Mouse (Mus musculus) forebrain, embryonic 12.5 days (tissue): ENCODE results near the gene Prkch. TPM values are rescaled to one million over a fixed set of nuclear protein-coding genes. Genes with fewer than 3 reads are reported as not detected.

ENCODE experiments used
- ATAC-seq: fragments of 200-750 bp; cut with Nextera tagmentation; 2 replicates; pipeline ENCODE4 v1.8.0; 2017; ENCODE audit warnings: moderate TSS enrichment; ENCODE audit not compliant: low FRiP score
- H3K27ac ChIP-seq: fragments of 300-500 bp; sonication (generic); 2 replicates; pipeline ENCODE4 v1.5.1; 2016; ENCODE audit warnings: mild to moderate bottlenecking
- H3K27me3 ChIP-seq: fragments of 300-500 bp; sonication (generic); 2 replicates; pipeline ENCODE4 v1.6.1; 2016; ENCODE audit warnings: mild to moderate bottlenecking
- H3K36me3 ChIP-seq: fragments of 300-500 bp; sonication (generic); replicated peaks from 2 replicates; pipeline ENCODE4 v1.6.1; 2016; ENCODE audit warnings: mild to moderate bottlenecking
- H3K4me1 ChIP-seq: fragments of 300-500 bp; sonication (generic); 2 replicates; pipeline ENCODE4 v1.6.1; 2016
- H3K4me2 ChIP-seq: fragments of 300-500 bp; sonication (generic); 2 replicates; pipeline ENCODE4 v1.6.1; 2016; ENCODE audit warnings: mild to moderate bottlenecking, moderate library complexity
- H3K4me3 ChIP-seq: fragments of 300-500 bp; sonication (generic); replicated peaks from 2 replicates; pipeline ENCODE4 v1.5.1; 2016; ENCODE audit warnings: mild to moderate bottlenecking
- H3K9ac ChIP-seq: fragments of 300-500 bp; sonication (generic); 2 replicates; pipeline ENCODE4 v1.6.1; 2016; ENCODE audit warnings: mild to moderate bottlenecking
- H3K9me3 ChIP-seq: fragments of 300-500 bp; sonication (generic); 2 replicates; pipeline ENCODE4 v1.6.1; 2016
- WGBS: fragments of 180-500 bp; shearing (Covaris S2); methylation state at CpG from one replicate; pipeline ENCODE4 v1.1.7; 2016; 5-methylcytosine and 5-hydroxymethylcytosine counted together
- polyA plus RNA-seq: library from polyadenylated mRNA; unstranded; fragments of >200 nt; fragmentation: Nextera tagmentation; extraction: Ambion mirVana; gene quantifications from 2 replicates; pipeline ENCODE4 v1.2.1, GENCODE M21; 2016

Prkch gene
- polyA plus RNA-seq, 1 experiment from 2014 or later: 6.0 TPM

- H3K9ac ChIP-seq: no peak overlapping the region
- H3K27ac ChIP-seq: no peak overlapping the region
- no peak for ATAC-seq
- no peaks in the 10 kb centered on the region for H3K9me3 ChIP-seq
- 73% methylated on average over 12 of the region's 12 CpGs for WGBS
- H3K27me3 ChIP-seq: no peaks in the 10 kb centered on the region
- no peaks in the 10 kb centered on the region for H3K36me3 ChIP-seq
- H3K4me1 ChIP-seq: peaks cover 13% of the 10 kb centered on the region
- H3K4me3 ChIP-seq: no peak overlapping the region
- H3K4me2 ChIP-seq: no peak overlapping the region
Measured at GRCm38 (mm10) chr12:73604762-73605161, 20.2 kb downstream of the Prkch start.

- Histone ChIP-seq H3K4me3 (no peak overlapping the region), H3K27me3 (no peaks in the 10 kb centered on the region), H3K4me2 (no peak overlapping the region), H3K9ac (no peak overlapping the region), H3K36me3 (no peaks in the 10 kb centered on the region), H3K27ac (no peak overlapping the region), H3K4me1 (peaks cover 11% of the 10 kb centered on the region), H3K9me3 (no peaks in the 10 kb centered on the region)
- 78% methylated on average over 4 of the region's 4 CpGs for WGBS
- no peak for ATAC-seq
Measured at GRCm38 (mm10) chr12:73605174-73605573, 20.6 kb downstream of the Prkch start.

- no peak overlapping the region for H3K27ac ChIP-seq
Measured at GRCm38 (mm10) chr12:73607381-73608064, 22.9 kb downstream of the Prkch start.

GRCm38 (mm10) chr12:73608065-73608397, 23.4 kb downstream of the Prkch start:
- no peak overlapping the region for H3K27ac ChIP-seq
- H3K4me2 ChIP-seq: no peak overlapping the region
- no peak overlapping the region for H3K9ac ChIP-seq
- 11% methylated on average over 4 of the region's 4 CpGs for WGBS
- no peaks in the 10 kb centered on the region for H3K9me3 ChIP-seq
- peaks cover 4% of the 10 kb centered on the region for H3K4me1 ChIP-seq
- H3K27me3 ChIP-seq: no peaks in the 10 kb centered on the region
- no peak overlapping the region for H3K4me3 ChIP-seq
- H3K36me3 ChIP-seq: no peaks in the 10 kb centered on the region
- no peak for ATAC-seq

More at GRCm38 (mm10) chr12:73607381-73608064, 22.9 kb downstream of the Prkch start:
- H3K9me3 ChIP-seq: no peaks in the 10 kb centered on the region
- H3K4me2 ChIP-seq: no peak overlapping the region
- peaks cover 4% of the 10 kb centered on the region for H3K4me1 ChIP-seq
- no peaks in the 10 kb centered on the region for H3K27me3 ChIP-seq
- H3K36me3 ChIP-seq: no peaks in the 10 kb centered on the region
- H3K4me3 ChIP-seq: no peak overlapping the region
- ATAC-seq: no peak
- no peak overlapping the region for H3K9ac ChIP-seq
- WGBS: 71% methylated on average over 13 of the region's 13 CpGs

- Histone ChIP-seq H3K36me3 (no peaks in the 10 kb centered on the region), H3K9ac (no peak overlapping the region), H3K27ac (no peak overlapping the region), H3K4me1 (peaks cover 4% of the 10 kb centered on the region), H3K27me3 (no peaks in the 10 kb centered on the region), H3K4me3 (no peak overlapping the region), H3K4me2 (no peak overlapping the region), H3K9me3 (no peaks in the 10 kb centered on the region)
- ATAC-seq: no peak
- WGBS: 84% methylated on average over 3 of the region's 3 CpGs
Measured at GRCm38 (mm10) chr12:73609262-73609661, 24.7 kb downstream of the Prkch start.

GRCm38 (mm10) chr12:73609676-73610545, 25.3 kb downstream of the Prkch start:
- ATAC-seq: no peak
- Histone ChIP-seq H3K4me2 (no peak overlapping the region), H3K36me3 (no peaks in the 10 kb centered on the region), H3K9me3 (no peaks in the 10 kb centered on the region), H3K27ac (no peak overlapping the region), H3K4me3 (no peak overlapping the region), H3K4me1 (peaks cover 4% of the 10 kb centered on the region), H3K27me3 (no peaks in the 10 kb centered on the region), H3K9ac (no peak overlapping the region)
- 85% methylated on average over 18 of the region's 18 CpGs for WGBS

- Histone ChIP-seq H3K27me3 (no peaks in the 10 kb centered on the region), H3K4me1 (peaks cover 4% of the 10 kb centered on the region), H3K4me2 (no peak overlapping the region), H3K27ac (no peak overlapping the region), H3K9me3 (no peaks in the 10 kb centered on the region), H3K4me3 (no peak overlapping the region), H3K36me3 (no peaks in the 10 kb centered on the region), H3K9ac (no peak overlapping the region)
- WGBS: 80% methylated on average over 8 of the region's 8 CpGs
- ATAC-seq: no peak
Measured at GRCm38 (mm10) chr12:73610831-73611370, 26.3 kb downstream of the Prkch start.

GRCm38 (mm10) chr12:73611741-73612140, 27.1 kb downstream of the Prkch start:
- H3K9me3 ChIP-seq: no peaks in the 10 kb centered on the region
- no peak overlapping the region for H3K4me3 ChIP-seq
- ATAC-seq: no peak
- peaks cover 4% of the 10 kb centered on the region for H3K4me1 ChIP-seq
- H3K9ac ChIP-seq: no peak overlapping the region
- WGBS: 82% methylated on average over 3 of the region's 3 CpGs
- no peaks in the 10 kb centered on the region for H3K27me3 ChIP-seq
- H3K27ac ChIP-seq: no peak overlapping the region
- H3K4me2 ChIP-seq: no peak overlapping the region
- no peaks in the 10 kb centered on the region for H3K36me3 ChIP-seq

GRCm38 (mm10) chr12:73613183-73613582, 28.6 kb downstream of the Prkch start:
- 87% methylated on average over 6 of the region's 6 CpGs for WGBS
- H3K4me3 ChIP-seq: no peak overlapping the region
- H3K9ac ChIP-seq: no peak overlapping the region
- no peak overlapping the region for H3K4me2 ChIP-seq
- ATAC-seq: no peak
- H3K4me1 ChIP-seq: no peaks in the 10 kb centered on the region; the same call in none of the 2 replicates
- H3K27ac ChIP-seq: no peak overlapping the region
- H3K36me3 ChIP-seq: no peaks in the 10 kb centered on the region
- no peaks in the 10 kb centered on the region for H3K9me3 ChIP-seq
- H3K27me3 ChIP-seq: no peaks in the 10 kb centered on the region

GRCm38 (mm10) chr12:73617652-73618051, 33.1 kb downstream of the Prkch start:
- Histone ChIP-seq H3K4me3 (no peak overlapping the region), H3K4me2 (no peak overlapping the region), H3K27ac (no peak overlapping the region), H3K4me1 (no peaks in the 10 kb centered on the region), H3K36me3 (no peaks in the 10 kb centered on the region), H3K9me3 (no peaks in the 10 kb centered on the region), H3K27me3 (no peaks in the 10 kb centered on the region), H3K9ac (no peak overlapping the region)
- no peak for ATAC-seq
- 64% methylated on average over 10 of the region's 10 CpGs for WGBS

- no peak for ATAC-seq
- H3K36me3 ChIP-seq: no peaks in the 10 kb centered on the region
- H3K9ac ChIP-seq: no peak overlapping the region
- H3K9me3 ChIP-seq: no peaks in the 10 kb centered on the region
- WGBS: 89% methylated on average over 6 of the region's 6 CpGs
- H3K27me3 ChIP-seq: no peaks in the 10 kb centered on the region
- H3K4me1 ChIP-seq: no peaks in the 10 kb centered on the region
- H3K4me2 ChIP-seq: no peak overlapping the region
- H3K4me3 ChIP-seq: no peak overlapping the region
- H3K27ac ChIP-seq: no peak overlapping the region
Measured at GRCm38 (mm10) chr12:73625277-73626032, 40.9 kb downstream of the Prkch start.

GRCm38 (mm10) chr12:73627902-73628301, 43.3 kb downstream of the Prkch start:
- no peaks in the 10 kb centered on the region for H3K9me3 ChIP-seq
- WGBS: 92% methylated on average over 14 of the region's 14 CpGs

More at GRCm38 (mm10) chr12:73627902-73628301, 43.3 kb downstream of the Prkch start:
- Histone ChIP-seq H3K9ac (no peak overlapping the region), H3K4me2 (no peak overlapping the region), H3K27me3 (no peaks in the 10 kb centered on the region), H3K4me1 (peaks cover 6% of the 10 kb centered on the region), H3K36me3 (no peaks in the 10 kb centered on the region), H3K27ac (no peak overlapping the region), H3K4me3 (no peak overlapping the region)
- ATAC-seq: no peak
